Mouse (Mus musculus) embryonic facial prominence, embryonic 15.5 days (tissue): ENCODE results near the gene Gpr82. TPM values are rescaled to one million over a fixed set of nuclear protein-coding genes. Genes with fewer than 3 reads are reported as not detected.

ENCODE experiments used
- ATAC-seq: fragments of 200-750 bp; cut with Nextera tagmentation; 2 replicates; pipeline ENCODE4 v1.8.0; 2017; ENCODE audit warnings: low read depth, moderate TSS enrichment; ENCODE audit not compliant: insufficient number of reproducible peaks, low FRiP score, low TSS enrichment
- H3K27ac ChIP-seq: fragments of 300-500 bp; sonication (generic); replicated peaks from 2 replicates; pipeline ENCODE4 v1.5.1; 2015; ENCODE audit warnings: mild to moderate bottlenecking, inconsistent platforms
- H3K27me3 ChIP-seq: fragments of 300-500 bp; sonication (generic); 2 replicates; pipeline ENCODE4 v1.6.1; 2015; ENCODE audit warnings: inconsistent platforms
- H3K36me3 ChIP-seq: fragments of 300-500 bp; sonication (generic); 2 replicates; pipeline ENCODE4 v1.6.1; 2015; ENCODE audit warnings: mild to moderate bottlenecking, inconsistent platforms
- H3K4me1 ChIP-seq: fragments of 300-500 bp; sonication (generic); 2 replicates; pipeline ENCODE4 v1.6.1; 2015; ENCODE audit warnings: inconsistent platforms
- H3K4me2 ChIP-seq: fragments of 300-500 bp; sonication (generic); replicated peaks from 2 replicates; pipeline ENCODE4 v1.6.1; 2015; ENCODE audit warnings: mild to moderate bottlenecking, inconsistent platforms
- H3K4me3 ChIP-seq: fragments of 300-500 bp; sonication (generic); replicated peaks from 2 replicates; pipeline ENCODE4 v1.5.1; 2015; ENCODE audit warnings: mild to moderate bottlenecking, inconsistent platforms
- H3K9ac ChIP-seq: fragments of 300-500 bp; sonication (generic); 2 replicates; pipeline ENCODE4 v1.6.1; 2015; ENCODE audit warnings: inconsistent platforms
- H3K9me3 ChIP-seq: fragments of 300-500 bp; sonication (generic); replicated peaks from 2 replicates; pipeline ENCODE4 v1.6.1; 2016; ENCODE audit warnings: inconsistent platforms
- WGBS: fragments of 180-500 bp; shearing (Covaris S2); methylation state at CpG from one replicate; pipeline ENCODE4 v1.1.7; 2015; 5-methylcytosine and 5-hydroxymethylcytosine counted together
- microRNA-seq: library from miRNA; unstranded; fragments of <30 nt; microRNA quantifications from one replicate; pipeline ENCODE4, GENCODE M21; 2016; ENCODE audit warnings: borderline number of aligned reads
- polyA plus RNA-seq: library from polyadenylated mRNA; unstranded; fragments of >200 nt; fragmentation: Nextera tagmentation; extraction: Ambion mirVana; gene quantifications from 2 replicates; pipeline ENCODE4 v1.2.1, GENCODE M21; 2015

The Gpr82 gene
- polyA plus RNA-seq, 1 experiment from 2014 or later = 0.39 TPM

GRCm38 (mm10) chrX:13700681-13701080 is 39.5 kb downstream of the Gpr82 start:
- Histone ChIP-seq H3K27me3 (no peaks in the 10 kb centered on the region), H3K36me3 (no peaks in the 10 kb centered on the region), H3K9ac (no peak overlapping the region), H3K4me1 (no peaks in the 10 kb centered on the region), H3K4me3 (no peak overlapping the region), H3K9me3 (no peaks in the 10 kb centered on the region), H3K4me2 (no peak overlapping the region), H3K27ac (no peak overlapping the region)
- no peak for ATAC-seq
- 86% methylated on average over 3 of the region's 3 CpGs for WGBS

GRCm38 (mm10) chrX:13705051-13705450 is 43.9 kb downstream of the Gpr82 start:
- WGBS = 27% methylated on average over 2 of the region's 2 CpGs
- no peak for ATAC-seq
- Histone ChIP-seq H3K36me3 (no peaks in the 10 kb centered on the region), H3K4me3 (no peak overlapping the region), H3K9me3 (no peaks in the 10 kb centered on the region), H3K4me2 (no peak overlapping the region), H3K4me1 (no peaks in the 10 kb centered on the region), H3K9ac (no peak overlapping the region), H3K27me3 (no peaks in the 10 kb centered on the region), H3K27ac (no peak overlapping the region)

GRCm38 (mm10) chrX:13710174-13710573 is 49.0 kb downstream of the Gpr82 start:
- no peaks in the 10 kb centered on the region for H3K9me3 ChIP-seq
- no peaks in the 10 kb centered on the region for H3K4me1 ChIP-seq
- no peaks in the 10 kb centered on the region for H3K36me3 ChIP-seq
- no peak for ATAC-seq
- WGBS = 25% methylated on average over 2 of the region's 2 CpGs
- no peak overlapping the region for H3K4me2 ChIP-seq
- H3K27me3 ChIP-seq = no peaks in the 10 kb centered on the region
- H3K9ac ChIP-seq = no peak overlapping the region
- H3K27ac ChIP-seq = no peak overlapping the region
- H3K4me3 ChIP-seq = no peak overlapping the region

Small RNA genes within 50 kb of the gene (microRNA-seq; reads per million reads assigned to microRNA genes)
- not detected for gene Gm25246

Other genes with a start within 250 kb of the Gpr82 start
- 0.07 and 0.08 TPM in 2 replicates for gene Nyx, start 195.3 kb upstream of the Gpr82 start, polyA plus RNA-seq
- gene Gpr34, start 29.3 kb upstream of the Gpr82 start, polyA plus RNA-seq = 2.7 and 2.8 TPM in 2 replicates
- 16.6 and 17.1 TPM in 2 replicates for gene Cask, start 190.0 kb downstream of the Gpr82 start, polyA plus RNA-seq